Mouse (Mus musculus): ENCODE measurements around the gene Gm28044.

- TF ChIP-seq POLR2A (IDR thresholded peaks at IDR 0.05; ENCODE audit: insufficient read depth, low read depth, low read length) (no peak), CTCF (IDR thresholded peaks at IDR 0.05) (no peak), EP300 (IDR thresholded peaks at IDR 0.05; ENCODE audit: insufficient read depth, low read depth, low read length) (no peak)
Observed at GRCm38 (mm10) chr13:67306718-67307117, 53.6 kb downstream of the Gm28044 start.

Data from heart, adult 2 months (tissue).